Mouse (Mus musculus) kidney, embryonic 14.5 days (tissue): ENCODE data around the gene Pcdh9. TPM values are rescaled to one million over a fixed set of nuclear protein-coding genes. Genes with fewer than 3 reads are reported as not detected.
"Not testable (repeated sequence)": the region's sequence is repeated elsewhere in the genome, so short reads cannot be mapped to it uniquely, and the experiment has no call there.

Source experiments
- ATAC-seq: fragments of 200-750 bp; cut with Nextera tagmentation; 2 replicates; pipeline ENCODE4 v1.8.0; 2017; ENCODE audit warnings: moderate number of reproducible peaks, mild to moderate bottlenecking, moderate TSS enrichment, moderate library complexity; ENCODE audit not compliant: low FRiP score, low TSS enrichment
- H3K27ac ChIP-seq: fragments of 300-500 bp; sonication (generic); 2 replicates; pipeline ENCODE4 v1.5.1; 2014; ENCODE audit warnings: low read depth, mild to moderate bottlenecking, low read length, moderate library complexity, mixed read lengths
- H3K27me3 ChIP-seq: fragments of 300-500 bp; sonication (generic); 2 replicates; pipeline ENCODE4 v1.6.1; 2014; ENCODE audit warnings: mild to moderate bottlenecking, low read length; ENCODE audit not compliant: control insufficient read depth, insufficient read depth
- H3K36me3 ChIP-seq: fragments of 300-500 bp; sonication (generic); 2 replicates; pipeline ENCODE4 v1.6.1; 2014; ENCODE audit warnings: low read length, mixed read lengths; ENCODE audit not compliant: control insufficient read depth, insufficient read depth
- H3K4me1 ChIP-seq: fragments of 300-500 bp; sonication (generic); 2 replicates; pipeline ENCODE4 v1.6.1; 2014; ENCODE audit warnings: low read length, mixed read lengths; ENCODE audit not compliant: control insufficient read depth, insufficient read depth
- H3K4me2 ChIP-seq: fragments of 300-500 bp; sonication (generic); replicated peaks from 2 replicates; pipeline ENCODE4 v1.6.1; 2014; ENCODE audit warnings: low read depth, mild to moderate bottlenecking, low read length
- H3K4me3 ChIP-seq: fragments of 300-500 bp; sonication (generic); 2 replicates; pipeline ENCODE4 v1.5.1; 2014; ENCODE audit warnings: mild to moderate bottlenecking, low read length
- H3K9ac ChIP-seq: fragments of 300-500 bp; sonication (generic); 2 replicates; pipeline ENCODE4 v1.6.1; 2014; ENCODE audit warnings: low read depth, mild to moderate bottlenecking, low read length, moderate library complexity
- H3K9me3 ChIP-seq: fragments of 300-500 bp; sonication (generic); 2 replicates; pipeline ENCODE4 v1.6.1; 2016; ENCODE audit warnings: low read length; ENCODE audit not compliant: control insufficient read depth
- WGBS: fragments of 180-500 bp; shearing (Covaris S2); extraction: QIAGEN DNeasy Blood & Tissue Kit; methylation state at CpG from one replicate; pipeline ENCODE4 v1.1.7; 2014; 5-methylcytosine and 5-hydroxymethylcytosine counted together
- polyA plus RNA-seq: library from polyadenylated mRNA; unstranded; fragments of >200 nt; fragmentation: Nextera tagmentation; extraction: Ambion mirVana; gene quantifications from 2 replicates; pipeline ENCODE4 v1.2.1, GENCODE M21; 2014

The Pcdh9 gene
- polyA plus RNA-seq, 1 experiment from 2014 or later, result 17.7 TPM

GRCm38 (mm10) chr14:93275661-93276060 lies 614.8 kb downstream of the Pcdh9 start:
- Histone ChIP-seq H3K9me3 (no peaks in the 10 kb centered on the region), H3K27me3 (no peaks in the 10 kb centered on the region), H3K9ac (no peak overlapping the region), H3K4me2 (no peak overlapping the region), H3K4me3 (no peak overlapping the region), H3K36me3 (no peaks in the 10 kb centered on the region), H3K4me1 (no peaks in the 10 kb centered on the region), H3K27ac (no peak overlapping the region)
- no peak for ATAC-seq

- H3K9ac ChIP-seq, result no peak overlapping the region
- H3K27me3 ChIP-seq, result no peaks in the 10 kb centered on the region
- H3K4me1 ChIP-seq, result no peaks in the 10 kb centered on the region
- H3K27ac ChIP-seq, result no peak overlapping the region
- no peak overlapping the region for H3K4me2 ChIP-seq
- no peaks in the 10 kb centered on the region for H3K36me3 ChIP-seq
- ATAC-seq, result no peak
- no peaks in the 10 kb centered on the region for H3K9me3 ChIP-seq
- H3K4me3 ChIP-seq, result no peak overlapping the region
These were observed 615.7 kb downstream of the Pcdh9 start for GRCm38 (mm10) chr14:93274767-93275166.

GRCm38 (mm10) chr14:93253411-93253810 lies 637.1 kb downstream of the Pcdh9 start:
- Histone ChIP-seq H3K9me3 (no peaks in the 10 kb centered on the region), H3K4me3 (no peak overlapping the region), H3K4me1 (no peaks in the 10 kb centered on the region), H3K4me2 (no peak overlapping the region), H3K36me3 (no peaks in the 10 kb centered on the region), H3K9ac (no peak overlapping the region), H3K27ac (no peak overlapping the region), H3K27me3 (no peaks in the 10 kb centered on the region)
- WGBS, result 84% methylated on average over 1 of the region's 1 CpGs
- ATAC-seq, result no peak

GRCm38 (mm10) chr14:93240263-93240662 lies 650.2 kb downstream of the Pcdh9 start:
- Histone ChIP-seq H3K36me3 (no peaks in the 10 kb centered on the region), H3K4me3 (no peak overlapping the region), H3K4me2 (no peak overlapping the region), H3K27ac (no peak overlapping the region), H3K27me3 (no peaks in the 10 kb centered on the region), H3K9me3 (no peaks in the 10 kb centered on the region), H3K4me1 (no peaks in the 10 kb centered on the region), H3K9ac (no peak overlapping the region)
- 76% methylated on average over 3 of the region's 3 CpGs for WGBS
- no peak for ATAC-seq

- Histone ChIP-seq H3K4me3 (no peak overlapping the region), H3K4me2 (no peak overlapping the region), H3K9ac (no peak overlapping the region), H3K36me3 (no peaks in the 10 kb centered on the region), H3K4me1 (no peaks in the 10 kb centered on the region), H3K9me3 (no peaks in the 10 kb centered on the region), H3K27ac (no peak overlapping the region), H3K27me3 (no peaks in the 10 kb centered on the region)
- ATAC-seq, result no peak
- WGBS, result 80% methylated on average over 3 of the region's 3 CpGs
These were observed 656.1 kb downstream of the Pcdh9 start for GRCm38 (mm10) chr14:93234333-93234732.

GRCm38 (mm10) chr14:93233599-93233998 lies 656.9 kb downstream of the Pcdh9 start:
- 59% methylated on average over 6 of the region's 6 CpGs for WGBS
- H3K4me2 ChIP-seq, result no peak overlapping the region
- no peaks in the 10 kb centered on the region for H3K4me1 ChIP-seq
- no peak overlapping the region for H3K27ac ChIP-seq
- no peak overlapping the region for H3K4me3 ChIP-seq
- no peak for ATAC-seq
- H3K9ac ChIP-seq, result no peak overlapping the region
- H3K36me3 ChIP-seq, result no peaks in the 10 kb centered on the region
- no peaks in the 10 kb centered on the region for H3K27me3 ChIP-seq
- H3K9me3 ChIP-seq, result no peaks in the 10 kb centered on the region

GRCm38 (mm10) chr14:93214846-93215245 lies 675.6 kb downstream of the Pcdh9 start:
- H3K9ac ChIP-seq, result not testable (repeated sequence)

GRCm38 (mm10) chr14:93199791-93200190 lies 690.7 kb downstream of the Pcdh9 start:
- Histone ChIP-seq H3K27ac (no peak overlapping the region), H3K4me2 (no peak overlapping the region), H3K36me3 (no peaks in the 10 kb centered on the region), H3K9ac (no peak overlapping the region), H3K27me3 (no peaks in the 10 kb centered on the region), H3K9me3 (no peaks in the 10 kb centered on the region), H3K4me1 (no peaks in the 10 kb centered on the region), H3K4me3 (no peak overlapping the region)
- no peak for ATAC-seq
- 63% methylated on average over 2 of the region's 2 CpGs for WGBS

More at GRCm38 (mm10) chr14:93214846-93215245, 675.6 kb downstream of the Pcdh9 start:
- H3K9me3 ChIP-seq, H3K27me3 ChIP-seq, ATAC-seq, H3K27ac ChIP-seq, H3K4me1 ChIP-seq, H3K36me3 ChIP-seq, H3K4me2 ChIP-seq, H3K4me3 ChIP-seq: not testable (repeated sequence)
- WGBS, result 100% methylated on average over 4 of the region's 15 CpGs

- no peak overlapping the region for H3K27ac ChIP-seq
- H3K4me2 ChIP-seq, result no peak overlapping the region
- ATAC-seq, result no peak
- WGBS, result 89% methylated on average over 9 of the region's 9 CpGs
- H3K4me1 ChIP-seq, result no peaks in the 10 kb centered on the region
- no peaks in the 10 kb centered on the region for H3K27me3 ChIP-seq
- no peaks in the 10 kb centered on the region for H3K36me3 ChIP-seq
- no peak overlapping the region for H3K9ac ChIP-seq
- no peak overlapping the region for H3K4me3 ChIP-seq
- H3K9me3 ChIP-seq, result no peaks in the 10 kb centered on the region
These were observed 707.6 kb downstream of the Pcdh9 start for GRCm38 (mm10) chr14:93182606-93183491.
